Mouse (Mus musculus) retina, embryonic 14.5 days (tissue): ENCODE measurements at regions not wholly inside any gene's neighbourhood (a gene's known extent, or its start where the extent isn't known, plus 50 kb on each side); places are given as distances from the start of the nearest gene placed in this dataset.
A peak's percentile ranks its signal among the peaks of the same experiment; 100 is the strongest.

Source experiments
- DNase-seq: peaks from one replicate; pipeline ENCODE4 v3.0.0-alpha.2; 2015; ENCODE audit warnings: low spot score

GRCm38 (mm10) chr19:54783729-54784128 is 343.3 kb downstream of the Gpam start:
- no peak for DNase-seq

GRCm38 (mm10) chr19:54757761-54758160 is 369.3 kb downstream of the Gpam start:
- DNase-seq = no peak

- peak; percentile 20 for DNase-seq
These were observed 370.3 kb downstream of the Gpam start for GRCm38 (mm10) chr19:54756681-54757257.

- no peak for DNase-seq
These were observed 371.6 kb downstream of the Gpam start for GRCm38 (mm10) chr19:54755451-54755850.

- DNase-seq = no peak
These were observed 393.1 kb downstream of the Gpam start for GRCm38 (mm10) chr19:54733938-54734337.

- no peak for DNase-seq
These were observed 395.3 kb downstream of the Gpam start for GRCm38 (mm10) chr19:54731749-54732148.

- DNase-seq = no peak
These were observed 395.7 kb downstream of the Gpam start for GRCm38 (mm10) chr19:54731315-54731714.

- DNase-seq = no peak
These were observed 396.2 kb downstream of the Gpam start for GRCm38 (mm10) chr19:54730801-54731200.

- DNase-seq = no peak
These were observed 396.7 kb downstream of the Gpam start for GRCm38 (mm10) chr19:54730296-54730695.

- DNase-seq = no peak
These were observed 404.9 kb downstream of the Gpam start for GRCm38 (mm10) chr19:54722091-54722490.

GRCm38 (mm10) chr19:54697411-54697810 is 429.6 kb downstream of the Gpam start:
- no peak for DNase-seq

- no peak for DNase-seq
These were observed 433.3 kb downstream of the Gpam start for GRCm38 (mm10) chr19:54693714-54694113.

GRCm38 (mm10) chr19:54693094-54693493 is 433.9 kb downstream of the Gpam start:
- no peak for DNase-seq

- DNase-seq = no peak
These were observed 435.2 kb downstream of the Gpam start for GRCm38 (mm10) chr19:54691861-54692260.

- no peak for DNase-seq
These were observed 438.4 kb downstream of the Gpam start for GRCm38 (mm10) chr19:54688630-54689029.

- no peak for DNase-seq
These were observed 441.9 kb downstream of the Gpam start for GRCm38 (mm10) chr19:54685147-54685546.
